Mouse (Mus musculus): ENCODE measurements around the gene Cenpa. TPM values are rescaled to one million over a fixed set of nuclear protein-coding genes. Genes with fewer than 3 reads are reported as not detected.

Gene Cenpa
- polyA plus RNA-seq, 1 experiment from 2014 or later = 292 TPM

DNA sequence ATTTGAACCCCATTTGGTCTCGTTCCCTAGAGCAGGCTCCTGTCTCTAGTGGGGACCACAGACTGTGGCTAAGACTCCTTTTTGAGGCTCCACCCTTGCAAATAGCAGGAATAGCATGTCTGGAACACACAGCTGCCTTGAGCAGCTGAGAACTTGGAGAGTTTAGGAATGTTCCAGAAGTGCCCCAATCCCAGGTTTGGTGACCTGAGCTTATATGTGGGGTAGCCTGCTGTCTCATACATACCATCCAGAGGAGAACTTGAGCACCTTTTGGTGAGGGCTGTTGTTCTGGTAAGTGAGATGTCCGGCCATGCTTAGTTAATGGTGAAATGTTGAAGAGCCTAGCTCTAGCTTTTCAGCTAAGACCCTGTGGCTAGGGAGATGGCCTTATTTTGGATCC is 49.7 kb downstream of the Cenpa start:
- H3K4me1 ChIP-seq (replicated peaks; ENCODE audit: control insufficient read depth, insufficient read depth, low read length) = peaks cover 16% of the 10 kb centered on the region
- H3K9ac ChIP-seq (ENCODE audit: low read length) = no peak overlapping the region
- H3K4me3 ChIP-seq (ENCODE audit: low read depth, low read length) = no peak overlapping the region
- ATAC-seq (replicated peaks; ENCODE audit: low FRiP score, low TSS enrichment, low read depth) = no peak
- H3K27ac ChIP-seq (ENCODE audit: low read depth) = no peak overlapping the region
- H3K36me3 ChIP-seq (ENCODE audit: control insufficient read depth, insufficient read depth, low read length) = no peaks in the 10 kb centered on the region
- DNase-seq (ENCODE audit: low spot score) = no peak
- WGBS = 80% methylated on average over 2 of the region's 2 CpGs
- no peak overlapping the region for H3K4me2 ChIP-seq (ENCODE audit: low read length)
- H3K27me3 ChIP-seq (replicated peaks; ENCODE audit: control insufficient read depth, insufficient read depth, low read length) = peaks cover 40% of the 10 kb centered on the region
- no peaks in the 10 kb centered on the region for H3K9me3 ChIP-seq (ENCODE audit: control insufficient read depth, low read length)

DNA sequence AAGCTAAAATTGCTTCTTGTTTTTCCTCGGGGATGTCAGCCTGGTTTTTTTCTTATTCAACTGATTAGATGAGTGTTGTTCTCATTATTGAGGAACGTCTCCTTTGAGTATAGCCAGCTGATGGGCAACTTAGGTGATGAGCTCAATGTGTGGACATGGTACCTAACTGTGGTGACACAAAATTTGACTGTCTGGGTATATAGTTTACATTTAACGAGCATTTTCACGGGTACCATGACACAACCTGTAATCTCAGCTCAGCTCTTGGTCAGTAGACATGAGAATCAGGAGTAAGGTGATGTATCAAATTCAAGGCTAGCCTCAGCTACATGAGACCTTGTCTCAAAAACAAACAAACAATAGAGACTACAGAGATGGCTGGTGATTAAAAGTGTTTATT is 50.9 kb downstream of the Cenpa start:
- no peaks in the 10 kb centered on the region for H3K9me3 ChIP-seq (ENCODE audit: control insufficient read depth, low read length)
- H3K4me2 ChIP-seq (ENCODE audit: low read length) = no peak overlapping the region
- H3K36me3 ChIP-seq (ENCODE audit: control insufficient read depth, insufficient read depth, low read length) = no peaks in the 10 kb centered on the region
- no peak for DNase-seq (ENCODE audit: low spot score)
- H3K9ac ChIP-seq (ENCODE audit: low read length) = no peak overlapping the region
- 86% methylated on average over 4 of the region's 4 CpGs for WGBS
- no peak overlapping the region for H3K4me3 ChIP-seq (ENCODE audit: low read depth, low read length)
- ATAC-seq (replicated peaks; ENCODE audit: low FRiP score, low TSS enrichment, low read depth) = no peak
- peaks cover 28% of the 10 kb centered on the region for H3K27me3 ChIP-seq (replicated peaks; ENCODE audit: control insufficient read depth, insufficient read depth, low read length)
- H3K27ac ChIP-seq (ENCODE audit: low read depth) = no peak overlapping the region
- peaks cover 10% of the 10 kb centered on the region; the same call in 1 of the 2 replicates for H3K4me1 ChIP-seq (replicated peaks; ENCODE audit: control insufficient read depth, insufficient read depth, low read length)

DNA sequence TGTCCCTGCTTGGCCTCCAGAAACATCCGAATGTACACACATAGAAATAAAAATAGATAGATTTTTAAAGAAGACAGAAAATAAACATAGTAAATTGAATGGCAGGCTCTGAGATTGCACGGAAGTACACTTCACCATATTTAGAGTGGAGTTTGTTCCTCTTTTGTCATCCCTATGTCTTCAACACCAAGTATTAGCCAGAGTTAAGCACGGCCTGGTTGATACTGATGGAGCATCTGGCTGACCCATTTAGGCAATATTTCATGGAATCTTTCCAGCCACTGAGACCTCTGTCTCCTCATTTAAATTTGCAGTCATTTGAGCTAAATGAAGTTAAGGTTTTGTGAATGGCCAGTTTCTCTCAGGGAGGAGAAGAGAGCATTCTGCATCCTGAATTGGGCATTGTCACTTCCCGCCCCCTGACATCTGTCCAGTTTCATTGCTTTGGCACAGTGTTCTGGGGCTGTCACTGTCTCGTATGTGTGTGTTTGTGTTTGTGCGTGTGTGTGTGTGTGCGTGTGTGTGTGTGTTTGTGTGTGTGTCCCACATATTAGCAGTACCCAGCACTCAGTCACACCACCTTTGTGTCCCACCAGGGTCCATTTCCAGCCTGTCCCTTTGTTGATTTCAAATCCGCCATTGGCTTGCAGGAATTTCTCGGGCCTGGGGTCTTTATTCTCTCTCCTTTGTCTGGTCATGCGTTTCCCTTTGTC is 51.6 kb downstream of the Cenpa start:
- Histone ChIP-seq H3K4me3 (ENCODE audit: low read depth, low read length) (no peak overlapping the region), H3K27me3 (replicated peaks; ENCODE audit: control insufficient read depth, insufficient read depth, low read length) (peaks cover 22% of the 10 kb centered on the region), H3K4me2 (ENCODE audit: low read length) (no peak overlapping the region), H3K4me1 (replicated peaks; ENCODE audit: control insufficient read depth, insufficient read depth, low read length) (peaks cover 4% of the 10 kb centered on the region; the same call in 1 of the 2 replicates), H3K9me3 (ENCODE audit: control insufficient read depth, low read length) (no peaks in the 10 kb centered on the region), H3K27ac (ENCODE audit: low read depth) (no peak overlapping the region), H3K36me3 (ENCODE audit: control insufficient read depth, insufficient read depth, low read length) (no peaks in the 10 kb centered on the region), H3K9ac (ENCODE audit: low read length) (no peak overlapping the region)
- no peak for ATAC-seq (replicated peaks; ENCODE audit: low FRiP score, low TSS enrichment, low read depth)
- 72% methylated on average over 10 of the region's 10 CpGs for WGBS
- no peak for DNase-seq (ENCODE audit: low spot score)

DNA sequence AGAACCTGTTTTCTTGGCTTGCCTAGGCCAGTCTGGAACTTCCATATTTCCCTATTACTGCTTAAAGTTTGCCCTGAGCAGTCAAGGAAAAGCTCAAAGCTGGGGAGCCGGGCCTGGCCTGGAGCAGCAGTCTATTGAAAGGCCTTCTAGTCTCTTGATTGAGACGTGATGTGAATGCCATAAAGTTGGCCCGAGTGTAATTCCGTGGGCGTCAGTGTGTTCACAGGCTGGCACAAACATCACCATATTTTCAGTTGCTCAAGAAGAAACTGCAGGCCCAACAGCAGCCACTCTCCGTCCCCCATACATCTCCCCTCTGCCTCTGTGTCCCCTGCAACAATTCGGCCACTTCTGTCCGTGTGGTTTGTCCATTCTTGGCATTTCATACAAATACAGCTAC is 55.4 kb downstream of the Cenpa start:
- no peaks in the 10 kb centered on the region for H3K9me3 ChIP-seq (ENCODE audit: control insufficient read depth, low read length)
- H3K4me1 ChIP-seq (replicated peaks; ENCODE audit: control insufficient read depth, insufficient read depth, low read length) = no peaks in the 10 kb centered on the region
- H3K4me3 ChIP-seq (ENCODE audit: low read depth, low read length) = no peak overlapping the region
- no peak overlapping the region for H3K9ac ChIP-seq (ENCODE audit: low read length)
- no peak overlapping the region for H3K4me2 ChIP-seq (ENCODE audit: low read length)
- H3K27me3 ChIP-seq (replicated peaks; ENCODE audit: control insufficient read depth, insufficient read depth, low read length) = no peaks in the 10 kb centered on the region
- H3K36me3 ChIP-seq (ENCODE audit: control insufficient read depth, insufficient read depth, low read length) = no peaks in the 10 kb centered on the region
- WGBS = 86% methylated on average over 8 of the region's 8 CpGs
- ATAC-seq (replicated peaks; ENCODE audit: low FRiP score, low TSS enrichment, low read depth) = no peak
- DNase-seq (ENCODE audit: low spot score) = no peak
- no peak overlapping the region for H3K27ac ChIP-seq (ENCODE audit: low read depth)

Small RNAs within 50 kb of the gene (microRNA-seq; reads per million reads assigned to microRNA genes)
- gene Mir5625 = not detected

Other genes with a start within 250 kb of the Cenpa start
- 1.2 and 1.3 TPM in 2 replicates for gene Otof, start 204.8 kb upstream of the Cenpa start, polyA plus RNA-seq (2014; fragmentation: Nextera tagmentation; extraction: Ambion mirVana)
- not detected in 2 replicates for gene 1700001C02Rik, start 200.7 kb upstream of the Cenpa start, polyA plus RNA-seq (2014; fragmentation: Nextera tagmentation; extraction: Ambion mirVana)
- not detected in 2 replicates for gene Cib4, start 120.9 kb upstream of the Cenpa start, polyA plus RNA-seq (2014; fragmentation: Nextera tagmentation; extraction: Ambion mirVana)
- gene Kcnk3, start 78.6 kb upstream of the Cenpa start, polyA plus RNA-seq (2014; fragmentation: Nextera tagmentation; extraction: Ambion mirVana) = 36.0 and 39.7 TPM in 2 replicates
- gene Slc35f6, start 18.8 kb upstream of the Cenpa start, polyA plus RNA-seq (2014; fragmentation: Nextera tagmentation; extraction: Ambion mirVana) = 32.5 and 35.2 TPM in 2 replicates
- gene Dpysl5, start 44.8 kb downstream of the Cenpa start, polyA plus RNA-seq (2014; fragmentation: Nextera tagmentation; extraction: Ambion mirVana) = 8.7 and 10.4 TPM in 2 replicates
- gene Mapre3, start 147.9 kb downstream of the Cenpa start, polyA plus RNA-seq (2014; fragmentation: Nextera tagmentation; extraction: Ambion mirVana) = 18.5 and 19.2 TPM in 2 replicates
- 59.9 and 60.7 TPM in 2 replicates for gene Tmem214, start 201.2 kb downstream of the Cenpa start, polyA plus RNA-seq (2014; fragmentation: Nextera tagmentation; extraction: Ambion mirVana)
- gene Agbl5, start 221.9 kb downstream of the Cenpa start, polyA plus RNA-seq (2014; fragmentation: Nextera tagmentation; extraction: Ambion mirVana) = 25.4 and 26.4 TPM in 2 replicates
- 482 and 490 TPM in 2 replicates for gene Ost4, start 241.0 kb downstream of the Cenpa start, polyA plus RNA-seq (2014; fragmentation: Nextera tagmentation; extraction: Ambion mirVana)
- gene Emilin1, start 246.6 kb downstream of the Cenpa start, polyA plus RNA-seq (2014; fragmentation: Nextera tagmentation; extraction: Ambion mirVana) = 187 and 209 TPM in 2 replicates